Mouse (Mus musculus): ENCODE measurements at regions not wholly inside any gene's neighbourhood (a gene's known extent, or its start where the extent isn't known, plus 50 kb on each side); places are given as distances from the start of the nearest gene placed in this dataset.

GRCm38 (mm10) chr14:89556245-89556644, 1085.0 kb upstream of the Pcdh20 start:
- no peaks in the 10 kb centered on the region for H3K36me3 ChIP-seq (replicated peaks; ENCODE audit: control insufficient read depth, insufficient read depth, low read length)
- DNase-seq (ENCODE audit: low spot score), result no peak
- no peak for TF ChIP-seq CTCF (IDR thresholded peaks at IDR 0.05; ENCODE audit: low read depth)
- no peak for TF ChIP-seq EP300 (IDR thresholded peaks at IDR 0.05; ENCODE audit: low read depth)
- H3K4me3 ChIP-seq (ENCODE audit: low read depth, low read length), result no peak overlapping the region
- H3K4me2 ChIP-seq (ENCODE audit: low read depth, low read length), result no peak overlapping the region
- H3K4me1 ChIP-seq (ENCODE audit: control insufficient read depth, insufficient read depth), result no peaks in the 10 kb centered on the region
- no peaks in the 10 kb centered on the region for H3K27me3 ChIP-seq (ENCODE audit: control insufficient read depth, insufficient read depth, low read length)
- ATAC-seq (ENCODE audit: insufficient read depth, low read depth), result no peak
- 63% methylated on average over 2 of the region's 2 CpGs for WGBS
- H3K9ac ChIP-seq (replicated peaks; ENCODE audit: low read depth, low read length), result no peak overlapping the region
- no peak overlapping the region for H3K27ac ChIP-seq (ENCODE audit: low read depth)
- no peaks in the 10 kb centered on the region for H3K9me3 ChIP-seq (replicated peaks; ENCODE audit: control insufficient read depth, low read length)

- 61% methylated on average over 3 of the region's 3 CpGs for WGBS
- Histone ChIP-seq H3K27me3 (ENCODE audit: control insufficient read depth, insufficient read depth, low read length) (no peaks in the 10 kb centered on the region), H3K9me3 (replicated peaks; ENCODE audit: control insufficient read depth, low read length) (no peaks in the 10 kb centered on the region), H3K36me3 (replicated peaks; ENCODE audit: control insufficient read depth, insufficient read depth, low read length) (no peaks in the 10 kb centered on the region), H3K9ac (replicated peaks; ENCODE audit: low read depth, low read length) (no peak overlapping the region), H3K4me1 (ENCODE audit: control insufficient read depth, insufficient read depth) (no peaks in the 10 kb centered on the region), H3K27ac (ENCODE audit: low read depth) (no peak overlapping the region), H3K4me3 (ENCODE audit: low read depth, low read length) (no peak overlapping the region), H3K4me2 (ENCODE audit: low read depth, low read length) (no peak overlapping the region)
- DNase-seq (ENCODE audit: low spot score) (no peak), ATAC-seq (ENCODE audit: insufficient read depth, low read depth) (no peak)
- no peak for TF ChIP-seq CTCF (IDR thresholded peaks at IDR 0.05; ENCODE audit: low read depth)
- no peak for TF ChIP-seq EP300 (IDR thresholded peaks at IDR 0.05; ENCODE audit: low read depth)
These were observed 1082.9 kb upstream of the Pcdh20 start for GRCm38 (mm10) chr14:89554127-89554526.
